Mouse (Mus musculus) forelimb bud, embryonic 11.5 days (tissue): ENCODE results near the gene Arih1.
"Not testable (repeated sequence)": the region's sequence is repeated elsewhere in the genome, so short reads cannot be mapped to it uniquely, and the experiment has no call there.

Source experiments
- DNase-seq: peaks from one replicate; pipeline ENCODE4 v3.0.0-alpha.2; 2012; ENCODE audit warnings: low read depth, low spot score

The Arih1 gene

DNA sequence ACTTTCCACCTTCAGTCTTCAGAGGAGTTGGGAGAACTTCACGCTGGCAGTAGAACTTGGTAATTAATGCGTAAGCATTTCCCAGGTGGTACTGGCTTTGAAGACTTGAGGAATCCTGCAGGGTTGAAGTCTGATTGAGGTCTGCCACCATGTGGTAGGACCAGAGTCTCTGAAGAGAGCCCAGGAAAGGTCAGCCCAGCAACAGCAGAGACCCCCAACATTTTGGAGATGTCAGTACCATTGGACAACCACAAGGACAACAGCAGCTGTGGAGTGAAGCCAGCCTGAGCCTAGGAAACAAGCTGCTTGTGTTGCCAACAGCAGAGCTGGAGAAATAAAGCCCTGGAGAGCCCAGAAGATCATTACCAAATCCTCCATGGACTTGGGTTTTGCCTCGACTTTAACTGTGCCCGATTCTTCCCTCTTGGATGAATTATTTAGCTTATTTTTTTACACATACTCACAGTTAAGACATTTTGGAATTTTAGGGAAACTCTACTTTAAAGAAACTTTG, 27.4 kb downstream of the Arih1 start:
- peak; percentile 4 for DNase-seq

DNA sequence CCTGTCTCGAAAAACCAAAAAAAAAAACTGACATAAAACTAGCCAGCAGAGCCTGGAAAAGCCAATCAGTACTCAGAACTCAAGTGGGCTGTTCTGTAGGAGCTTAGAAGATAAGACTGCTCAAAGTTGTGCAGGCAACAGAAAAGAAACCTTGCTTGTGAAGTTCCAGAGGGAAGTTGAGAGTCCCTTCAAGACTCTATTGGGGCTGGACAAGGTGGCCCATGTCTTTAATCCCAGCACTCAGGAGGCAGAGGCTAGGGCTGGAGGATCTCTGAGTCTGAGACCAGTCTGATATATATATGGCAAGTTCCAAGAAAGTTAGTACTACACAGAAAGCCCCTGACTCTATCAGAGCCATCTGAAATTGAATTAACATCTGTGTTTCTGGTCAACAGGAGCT, 28.0 kb downstream of the Arih1 start:
- no peak for DNase-seq

DNA sequence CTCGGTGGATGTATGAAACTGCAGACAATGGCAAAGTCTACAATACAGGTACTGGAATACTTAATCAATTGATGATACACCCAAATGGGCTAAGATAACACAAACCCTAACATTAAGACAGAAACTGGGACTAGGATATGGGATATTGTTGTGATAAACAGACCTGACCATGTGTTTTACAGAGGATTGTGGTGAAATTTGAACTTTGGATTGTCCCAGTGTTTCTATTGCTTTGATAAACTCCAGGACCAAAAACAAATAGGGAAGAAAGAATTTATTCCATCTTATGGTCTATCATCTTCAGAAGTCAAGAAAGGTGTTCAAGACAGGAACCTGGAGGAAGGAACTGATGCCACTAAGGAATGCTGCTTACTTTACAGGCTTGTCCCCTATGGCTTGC, 28.7 kb downstream of the Arih1 start:
- DNase-seq: no peak

DNA sequence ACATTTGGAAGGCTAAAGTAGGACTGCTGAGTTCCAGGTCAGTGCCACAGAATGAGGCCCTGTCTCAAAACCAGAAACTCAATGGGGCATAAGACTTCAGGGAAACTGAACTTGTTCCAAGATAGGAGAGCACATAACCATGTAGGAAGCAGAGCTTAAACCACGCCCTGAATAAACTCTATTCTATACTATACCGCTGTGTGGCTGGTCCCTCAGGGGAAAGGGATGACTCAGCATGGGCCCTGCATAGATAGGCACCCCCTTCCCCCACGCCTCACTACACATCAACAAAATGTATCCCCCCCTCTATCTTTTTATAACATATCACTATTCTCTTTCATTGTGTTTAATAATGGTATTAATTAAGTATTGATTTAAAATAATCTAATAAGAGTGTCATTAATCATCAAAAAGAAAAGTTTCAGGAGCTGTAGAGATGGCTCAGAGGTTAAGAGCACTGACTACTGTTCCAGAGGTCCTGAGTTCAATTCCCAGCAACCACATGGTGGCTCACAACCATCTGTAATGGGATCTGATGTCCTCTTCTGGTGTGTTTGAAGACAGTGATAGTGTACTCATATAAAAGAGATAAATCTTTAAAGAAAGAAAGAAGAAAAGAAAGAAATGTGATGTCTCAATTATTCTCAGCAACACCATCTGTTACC, 30.9 kb downstream of the Arih1 start:
- DNase-seq: no peak

DNA sequence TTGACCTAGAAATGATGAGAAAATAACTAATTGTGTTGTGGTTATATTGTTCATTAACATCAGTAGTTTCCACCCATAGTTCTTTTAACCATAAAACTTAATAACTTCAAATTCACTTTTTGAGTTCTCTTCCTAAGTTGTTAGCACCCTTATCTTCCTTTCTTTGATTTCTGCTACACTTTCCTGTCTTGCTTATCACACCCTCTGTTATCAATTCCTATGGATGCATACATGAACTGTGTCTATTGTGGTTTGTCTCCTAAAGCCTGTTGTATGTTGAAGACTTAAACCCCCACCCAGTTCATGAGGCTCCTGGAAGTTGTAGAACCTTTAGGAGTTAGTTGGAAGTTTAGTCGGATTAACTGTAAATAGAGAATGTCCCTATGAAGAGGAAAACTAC, 52.7 kb downstream of the Arih1 start:
- DNase-seq: no peak

DNA sequence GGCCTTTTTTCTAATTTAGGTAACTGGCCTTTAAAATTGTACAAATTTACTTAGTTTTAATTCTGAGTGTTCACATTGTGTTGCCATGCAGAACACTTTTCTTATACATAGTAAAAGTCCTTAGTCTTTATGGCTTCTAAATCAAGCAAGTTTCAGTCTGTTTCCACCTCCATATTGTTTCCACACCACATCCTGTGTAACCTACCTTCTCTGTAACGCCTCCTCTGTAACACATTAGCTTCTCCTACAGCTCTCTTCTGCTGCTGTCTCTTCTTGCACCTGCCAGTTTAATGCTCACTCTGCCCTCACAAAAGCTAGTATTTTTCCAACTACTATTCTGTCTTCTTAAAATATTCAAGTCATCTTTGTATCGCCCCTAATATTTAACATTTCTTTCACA, 54.8 kb downstream of the Arih1 start:
- no peak for DNase-seq

DNA sequence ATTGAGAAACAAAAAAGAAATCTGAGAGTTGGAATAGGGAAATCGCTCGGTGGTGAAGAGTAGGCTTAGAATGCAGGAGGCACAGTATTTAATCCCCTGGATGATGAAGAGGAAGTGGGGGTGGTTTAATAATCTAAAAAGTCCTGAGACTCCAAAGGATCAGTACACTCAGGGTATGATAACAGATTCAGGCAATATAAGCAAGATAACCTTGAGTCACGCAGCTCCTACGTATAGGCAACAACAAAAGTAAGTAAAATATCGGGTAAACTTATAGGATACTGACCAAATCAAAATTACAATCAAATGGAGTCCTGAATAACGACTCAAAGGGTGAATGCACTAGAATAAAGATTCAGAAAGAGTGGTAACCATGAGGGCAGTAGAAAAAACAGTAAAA, 65.9 kb downstream of the Arih1 start:
- DNase-seq: no peak

DNA sequence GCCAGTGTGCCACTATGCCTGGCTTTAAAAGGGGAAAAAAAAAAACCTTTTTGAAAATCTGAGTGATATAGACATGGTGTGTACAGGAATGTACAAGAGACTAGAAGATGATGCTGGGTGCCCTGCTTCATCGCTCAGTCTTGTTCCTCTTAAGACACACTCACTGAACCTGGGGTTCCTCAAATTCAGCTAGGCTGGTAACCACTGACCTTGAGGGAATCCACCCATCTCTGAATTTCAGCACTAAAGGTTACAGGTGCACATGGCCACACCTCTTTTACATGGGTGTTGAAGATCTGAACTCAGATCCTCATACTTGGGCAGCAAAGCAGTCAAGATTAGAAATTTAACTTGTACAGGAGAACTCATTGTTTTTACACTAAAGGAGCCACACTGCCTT, 79.1 kb downstream of the Arih1 start:
- no peak for DNase-seq

DNA sequence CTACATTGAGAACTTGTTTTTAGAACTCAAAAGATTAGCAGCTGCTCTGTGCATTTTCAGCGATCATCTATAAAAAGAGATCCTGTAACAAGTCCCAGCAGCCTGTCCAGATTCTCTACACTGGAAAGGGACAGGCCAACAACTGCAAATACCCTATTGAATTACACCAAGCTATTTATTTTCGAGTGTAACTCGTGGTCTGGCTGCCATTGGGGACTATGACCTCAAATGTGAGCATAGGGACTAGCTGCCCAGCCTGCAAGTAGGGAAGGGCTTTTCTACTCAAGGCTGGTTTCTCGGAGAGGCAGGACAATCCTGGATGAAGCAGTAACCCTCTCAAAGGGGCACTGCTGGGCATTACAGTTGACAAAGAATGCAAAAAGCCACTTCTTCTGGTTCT, 97.3 kb downstream of the Arih1 start:
- no peak for DNase-seq

DNA sequence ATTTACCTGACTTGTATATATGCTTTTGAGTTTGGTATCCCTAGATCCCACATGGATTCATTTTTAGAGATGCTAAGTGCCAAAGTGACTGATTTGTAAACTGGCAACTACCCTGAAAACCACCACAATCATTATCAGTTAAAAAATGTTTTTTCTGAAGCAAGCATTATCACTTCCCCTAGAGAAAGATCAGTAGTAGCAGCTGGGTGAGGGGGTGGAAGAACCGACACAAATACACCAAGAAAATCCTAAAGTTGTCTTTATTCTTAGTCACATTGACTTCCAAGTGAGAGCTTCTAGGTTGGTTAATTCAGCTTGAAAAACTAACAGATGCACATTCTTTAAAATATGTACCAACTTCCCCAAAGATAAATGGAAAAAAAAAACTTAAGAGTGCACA, 98.1 kb downstream of the Arih1 start:
- DNase-seq: no peak

DNA sequence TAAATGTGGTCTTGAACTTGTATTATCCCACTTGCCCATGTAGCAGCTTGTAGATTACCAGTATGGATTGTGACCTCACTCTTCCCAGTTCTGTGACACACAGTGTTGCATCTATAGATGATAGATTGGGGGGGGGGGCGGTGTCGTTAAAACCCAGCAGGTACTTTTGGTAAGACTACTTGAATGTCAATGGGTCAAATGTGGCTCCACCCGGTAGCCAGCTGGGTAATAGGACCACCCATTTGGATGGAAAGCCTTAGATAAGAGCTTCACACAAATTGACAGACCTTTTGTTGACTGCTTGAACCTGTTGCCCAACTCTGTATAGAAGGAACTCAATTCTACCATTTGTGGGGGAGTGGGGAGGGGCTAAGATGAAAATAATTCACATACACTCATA, 99.0 kb downstream of the Arih1 start:
- no peak for DNase-seq

DNA sequence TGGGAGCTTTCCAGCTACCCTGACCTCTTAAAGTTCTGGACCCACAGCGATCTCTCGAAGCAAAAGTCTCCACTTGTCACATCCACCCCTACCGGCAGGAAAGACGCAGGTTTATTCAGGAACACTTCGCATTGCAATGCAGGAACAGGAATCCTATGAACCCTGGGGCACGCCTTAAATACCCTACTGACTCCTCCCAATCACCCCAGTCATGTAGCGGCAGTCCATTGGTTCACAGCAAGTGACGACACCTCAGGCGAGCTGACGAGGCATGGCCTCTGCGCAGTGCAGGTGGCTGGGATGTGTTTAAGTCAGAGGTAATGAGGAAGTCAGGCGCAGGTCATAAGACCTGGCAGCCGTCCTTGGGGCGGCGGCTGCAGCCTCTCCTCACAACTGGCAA, 110.8 kb downstream of the Arih1 start:
- no peak for DNase-seq

DNA sequence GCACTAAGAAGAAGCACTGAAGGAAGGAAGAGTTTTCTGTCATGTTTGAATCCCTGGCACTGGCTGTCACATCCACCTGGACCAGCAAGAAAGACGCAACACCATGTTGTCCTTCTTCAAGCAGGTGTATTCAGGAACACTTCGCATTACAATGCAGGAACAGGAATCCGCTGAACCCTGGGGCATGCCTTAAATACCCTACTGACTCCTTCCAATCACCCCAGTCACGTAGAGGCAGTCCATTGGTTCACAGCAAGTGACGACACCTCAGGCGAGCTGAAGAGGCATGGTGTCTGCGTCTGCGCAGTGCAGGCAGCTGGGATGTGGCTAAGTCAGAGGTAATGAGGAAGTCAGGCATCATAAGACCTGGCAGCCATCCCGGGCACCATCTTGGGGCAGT, 116.8 kb downstream of the Arih1 start:
- no peak for DNase-seq

DNA sequence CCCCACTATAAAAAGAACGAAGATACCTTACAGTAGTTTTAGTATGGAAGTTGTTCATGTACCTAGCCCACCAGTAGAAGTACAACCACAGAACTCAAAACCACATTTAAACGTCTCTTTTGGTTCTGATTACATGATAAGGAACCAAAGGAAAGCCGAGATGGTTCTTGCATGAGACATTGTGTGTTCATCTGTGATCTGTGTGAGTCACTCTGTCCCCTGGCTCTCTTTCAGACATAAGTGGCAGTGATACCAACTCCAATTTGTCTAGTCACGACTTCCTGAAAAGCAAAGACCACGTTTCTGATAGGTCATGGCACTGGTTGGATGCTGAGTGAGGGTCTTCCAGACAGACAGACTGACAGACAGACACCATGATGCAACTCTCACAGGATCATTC, 117.2 kb downstream of the Arih1 start:
- DNase-seq: no peak

DNA sequence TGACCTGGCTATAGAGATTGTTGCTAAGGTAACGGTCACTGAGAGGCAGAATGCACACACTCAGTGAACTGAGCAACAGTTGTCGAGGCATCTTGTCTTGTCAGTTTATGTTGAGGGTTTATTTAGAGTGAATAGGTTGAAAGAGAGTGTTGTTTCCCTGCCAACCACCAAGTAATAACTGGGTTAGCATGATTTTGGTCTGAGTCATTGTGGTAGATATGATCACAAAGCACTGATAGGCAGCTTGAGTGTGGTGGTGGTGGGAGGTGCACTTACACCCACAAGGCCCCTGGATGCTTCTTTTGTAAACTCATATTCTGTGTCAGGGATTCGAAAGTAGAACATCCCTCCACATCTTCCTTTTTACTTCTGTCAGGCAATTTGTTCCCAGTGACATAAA, 125.9 kb downstream of the Arih1 start:
- DNase-seq: not testable (repeated sequence)

DNA sequence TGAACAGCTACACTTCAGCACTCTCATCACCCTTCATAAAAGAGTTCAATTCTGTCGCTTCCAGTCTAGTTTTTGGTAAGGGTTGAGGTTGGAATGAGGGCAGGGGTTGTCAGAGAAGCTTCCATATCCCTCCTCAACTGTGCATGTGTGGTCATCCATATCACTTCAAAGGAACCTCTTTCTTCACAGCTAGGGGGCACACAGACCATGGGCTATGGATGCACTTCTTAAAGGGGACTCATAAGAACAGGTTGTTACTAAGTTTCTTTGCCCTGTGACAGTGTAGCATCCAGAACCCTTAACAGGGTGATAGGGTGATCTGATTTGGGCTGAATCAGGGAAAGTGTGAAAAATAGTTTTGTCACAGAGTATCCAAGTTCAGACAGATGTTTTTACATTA, 128.4 kb downstream of the Arih1 start:
- not testable (repeated sequence) for DNase-seq

DNA sequence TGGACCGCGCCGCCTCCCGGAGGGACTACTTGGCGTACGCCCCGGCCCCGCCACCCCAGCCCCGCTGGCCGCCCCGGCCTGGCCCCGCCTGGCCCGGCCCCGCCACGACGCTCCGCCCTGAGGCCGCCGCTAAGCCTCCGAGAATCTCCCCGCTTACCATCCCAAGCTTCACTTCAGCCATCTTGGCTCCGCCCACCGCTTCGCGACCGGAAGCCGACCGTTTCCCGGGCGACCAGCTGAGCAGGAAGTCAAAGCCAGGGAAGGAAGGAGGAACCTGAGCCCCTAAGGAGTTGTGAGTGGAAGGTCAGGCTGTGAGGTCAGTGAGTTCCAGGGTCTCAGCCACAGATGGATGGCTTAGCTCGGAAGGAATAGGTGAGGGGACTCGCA, 133.2 kb downstream of the Arih1 start, which contains the start of gene Bbs4:
Gene Bbs4, minus strand, starts transcription at position 256 of the 387 bp plus-strand sequence.
- peak; percentile 91 for DNase-seq

DNA sequence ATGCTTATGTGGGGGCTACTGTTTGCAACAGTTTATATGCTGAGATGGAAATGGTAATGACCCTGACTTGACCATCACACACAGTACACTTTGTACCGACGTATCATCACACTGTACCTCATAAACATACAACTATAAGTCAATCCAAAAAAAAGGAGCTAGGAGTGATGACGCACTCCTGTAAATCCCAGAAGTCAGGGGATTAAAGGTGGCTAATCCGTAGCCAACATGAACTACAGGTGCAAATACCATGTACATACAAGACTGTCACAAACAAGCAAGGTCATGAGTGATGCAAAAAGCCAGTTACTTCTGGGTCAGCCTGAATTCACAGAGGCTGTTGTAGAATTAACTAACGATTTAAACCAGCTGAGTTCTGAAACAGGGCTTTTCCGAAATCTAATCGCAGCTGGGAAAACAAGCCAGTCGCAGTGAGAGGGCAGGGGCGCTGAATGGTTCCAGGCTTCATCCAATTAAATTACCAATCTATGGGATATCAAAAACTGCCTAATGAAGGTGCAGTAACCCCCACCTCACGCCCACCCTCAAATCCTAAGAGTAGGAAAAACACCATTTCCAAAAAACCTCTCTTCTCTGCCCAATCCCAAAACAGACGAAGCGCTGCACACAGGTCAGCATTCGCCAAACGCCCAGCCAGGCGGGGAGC, 133.7 kb downstream of the Arih1 start:
- DNase-seq: no peak

DNA sequence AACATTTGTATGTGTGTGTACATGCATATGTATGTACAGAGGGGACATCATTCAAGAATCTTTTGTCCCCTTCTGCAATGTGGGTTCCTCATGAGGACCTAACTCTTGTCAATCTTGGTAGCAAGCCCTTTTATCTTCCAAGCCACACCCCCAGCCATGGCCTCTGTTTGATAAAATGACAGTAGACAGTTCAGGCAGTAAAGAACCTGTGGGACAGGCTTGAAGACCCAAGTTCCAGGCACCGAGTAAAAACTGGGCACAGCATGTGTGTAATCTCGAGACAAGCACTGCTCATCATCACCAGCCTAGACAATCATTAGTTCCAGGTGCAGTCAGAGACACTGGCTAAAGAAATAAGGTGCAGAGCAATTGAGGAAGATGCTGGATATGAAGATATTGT, 140.2 kb downstream of the Arih1 start:
- no peak for DNase-seq

DNA sequence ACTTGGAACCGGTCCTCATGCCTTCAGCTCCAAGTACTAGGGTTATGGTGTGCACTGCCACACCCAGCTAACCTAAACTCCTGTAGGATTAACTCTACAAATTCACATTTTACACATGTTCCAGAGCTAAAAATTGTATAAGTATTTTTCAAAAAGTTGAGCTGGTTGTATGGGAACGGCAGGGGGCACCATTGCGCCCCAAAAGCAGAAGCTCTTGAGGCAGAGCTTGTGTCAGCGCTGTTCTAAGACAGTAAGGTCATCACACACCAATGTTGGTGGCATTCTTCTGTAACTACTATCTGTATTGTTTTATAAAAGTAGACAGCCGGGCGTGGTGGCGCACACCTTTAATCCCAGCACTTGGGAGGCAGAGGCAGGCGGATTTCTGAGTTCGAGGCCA, 146.4 kb downstream of the Arih1 start:
- no peak for DNase-seq

DNA sequence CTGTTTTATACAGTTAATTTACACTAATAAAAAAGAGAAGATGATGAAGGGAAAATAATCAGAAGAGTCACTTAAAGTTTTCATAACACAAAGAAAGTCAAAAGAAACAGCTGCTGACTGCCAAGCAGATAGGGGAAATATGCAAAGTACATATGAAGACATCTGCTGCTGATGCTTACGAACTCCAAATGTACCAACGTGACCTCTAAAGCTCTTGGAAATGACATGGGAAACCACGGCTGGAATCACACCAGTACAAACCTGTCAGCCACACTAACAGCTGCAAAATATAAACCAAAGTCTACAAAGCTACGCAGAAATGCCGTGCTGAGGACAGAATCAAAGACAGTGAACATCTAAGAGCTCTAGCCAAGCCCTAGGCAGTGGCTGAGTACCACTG, 147.3 kb downstream of the Arih1 start:
- DNase-seq: no peak

DNA sequence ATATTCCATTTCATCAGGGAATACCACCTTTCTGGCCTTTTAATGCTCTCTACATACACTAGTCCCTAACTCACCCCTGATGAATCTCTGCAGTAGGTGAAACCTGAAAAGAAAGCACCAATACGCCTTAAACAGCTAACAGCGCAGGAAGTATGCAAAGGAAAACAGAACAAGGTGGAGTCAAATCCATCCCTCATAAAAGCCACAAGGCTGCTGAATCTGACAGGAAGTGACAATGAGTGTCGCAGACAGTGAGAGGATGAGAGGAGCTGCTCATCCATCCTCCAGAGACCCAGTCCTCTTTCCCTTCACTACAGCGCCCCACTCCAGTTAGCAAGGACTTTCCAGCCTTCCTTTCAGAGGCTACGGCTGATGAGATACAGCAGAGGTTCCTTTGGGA, 148.0 kb downstream of the Arih1 start:
- DNase-seq: no peak
